Mouse (Mus musculus) MEL (cell line): ENCODE data around the gene Rerg. TPM values are rescaled to one million over a fixed set of nuclear protein-coding genes. Genes with fewer than 3 reads are reported as not detected.

Source experiments
- DNase-seq: peaks from one replicate; pipeline ENCODE4 v3.0.0; 2011; ENCODE audit warnings: low read depth, low spot score
- H3K27ac ChIP-seq: 2 replicates; pipeline ENCODE4 v1.5.1; 2012; ENCODE audit warnings: low read depth, mild to moderate bottlenecking, control low read depth, low read length, moderate library complexity; ENCODE audit not compliant: control insufficient read depth
- H3K27me3 ChIP-seq, 2 experiments: fragments of 150-350 bp in 1 of 2; sonication (generic) in 1 of 2; 2 replicates each; pipeline ENCODE4 v1.6.1; 2012; ENCODE audit warnings: low read length in 2 of 2, mild to moderate bottlenecking in 2 of 2, improper control_type of control experiment in 1 of 2, moderate library complexity in 1 of 2; ENCODE audit not compliant: insufficient read depth in 2 of 2, control insufficient read depth in 1 of 2
- H3K36me3 ChIP-seq, 2 experiments: 2 replicates each; pipeline ENCODE4 v1.6.1; 2012 to 2014; ENCODE audit warnings: low read length in 2 of 2, improper control_type of control experiment in 1 of 2, inconsistent platforms in 1 of 2, mild to moderate bottlenecking in 1 of 2; ENCODE audit not compliant: insufficient read depth in 2 of 2, control insufficient read depth in 1 of 2
- H3K4me1 ChIP-seq, 2 experiments: fragments of 150-350 bp in 1 of 2; sonication (generic) in 1 of 2; 2 replicates each; pipeline ENCODE4 v1.6.1; 2012; ENCODE audit warnings: low read length in 2 of 2, improper control_type of control experiment in 1 of 2, mild to moderate bottlenecking in 1 of 2; ENCODE audit not compliant: insufficient read depth in 2 of 2, control insufficient read depth in 1 of 2
- H3K4me3 ChIP-seq, 2 experiments: fragments of 150-350 bp in 1 of 2; sonication (generic) in 1 of 2; 2 replicates each; pipeline ENCODE4 v1.5.1; 2012; ENCODE audit warnings: low read depth in 2 of 2, low read length in 2 of 2, mild to moderate bottlenecking in 2 of 2, moderate library complexity in 2 of 2, control low read depth in 1 of 2, improper control_type of control experiment in 1 of 2; ENCODE audit not compliant: control insufficient read depth in 1 of 2, insufficient read depth in 1 of 2
- H3K79me2 ChIP-seq: 2 replicates; pipeline ENCODE4 v1.6.1; 2012; ENCODE audit warnings: mild to moderate bottlenecking, low read length, moderate library complexity; ENCODE audit not compliant: control insufficient read depth, poor library complexity, insufficient read depth
- H3K9ac ChIP-seq: 2 replicates; pipeline ENCODE4 v1.6.1; 2012; ENCODE audit warnings: low read depth, mild to moderate bottlenecking, control low read depth, low read length, moderate library complexity; ENCODE audit not compliant: control insufficient read depth, poor library complexity, severe bottlenecking
- H3K9me3 ChIP-seq: fragments of 150-350 bp; sonication (generic); replicated peaks from 2 replicates; pipeline ENCODE4 v1.6.1; 2012; ENCODE audit warnings: mild to moderate bottlenecking, low read length, improper control_type of control experiment, moderate library complexity; ENCODE audit not compliant: insufficient read depth
- BHLHE40 ChIP-seq: IDR thresholded peaks from 2 replicates; pipeline ENCODE4 v1.6.1; 2012; ENCODE audit warnings: low read depth, mild to moderate bottlenecking, inconsistent platforms, low read length, improper control_type of control experiment, borderline replicate concordance
- CHD1 ChIP-seq: IDR thresholded peaks from 2 replicates; pipeline ENCODE4 v1.6.1; 2012; ENCODE audit warnings: low read depth, mild to moderate bottlenecking, inconsistent platforms, low read length, improper control_type of control experiment
- CTCF ChIP-seq, 3 experiments: IDR thresholded peaks in 2 of 3; conservative IDR thresholded peaks in 1 of 3; 2 replicates each; pipeline ENCODE4 v1.5.1; 2011 to 2012; ENCODE audit warnings: low read length in 3 of 3, low read depth in 2 of 3, mild to moderate bottlenecking in 2 of 3, improper control_type of control experiment in 1 of 3, inconsistent platforms in 1 of 3, mixed read lengths in 1 of 3, moderate library complexity in 1 of 3; ENCODE audit not compliant: control insufficient read depth in 1 of 3, insufficient read depth in 1 of 3, poor library complexity in 1 of 3, severe bottlenecking in 1 of 3
- E2F4 ChIP-seq: IDR thresholded peaks from 2 replicates; pipeline ENCODE4 v1.6.1; 2011; ENCODE audit warnings: low read depth, low read length, improper control_type of control experiment, borderline replicate concordance
- ELF1 ChIP-seq: IDR thresholded peaks from 2 replicates; pipeline ENCODE4 v1.6.1; 2014; ENCODE audit warnings: low read depth, mild to moderate bottlenecking, inconsistent platforms, low read length, improper control_type of control experiment, moderate library complexity
- EP300 ChIP-seq, 2 experiments: IDR thresholded peaks; 2 replicates each; pipeline ENCODE4 v1.6.1; 2011; ENCODE audit warnings: improper control_type of control experiment in 2 of 2, low read length in 2 of 2, low read depth in 1 of 2, mild to moderate bottlenecking in 1 of 2
- GATA1 ChIP-seq: IDR thresholded peaks from 2 replicates; pipeline ENCODE4 v1.6.1; 2011; ENCODE audit warnings: low read depth, low read length, improper control_type of control experiment
- MAFK ChIP-seq: IDR thresholded peaks from 2 replicates; pipeline ENCODE4 v1.6.1; 2011; ENCODE audit warnings: low read depth, mild to moderate bottlenecking, low read length, improper control_type of control experiment, borderline replicate concordance
- MXI1 ChIP-seq: IDR thresholded peaks from 2 replicates; pipeline ENCODE4 v1.6.1; 2011; ENCODE audit warnings: mild to moderate bottlenecking, low read depth, low read length, improper control_type of control experiment
- MYB ChIP-seq: IDR thresholded peaks from 2 replicates; pipeline ENCODE4 v1.6.1; 2011; ENCODE audit warnings: mild to moderate bottlenecking, low read depth, low read length, improper control_type of control experiment
- MYC ChIP-seq: IDR thresholded peaks from 2 replicates; pipeline ENCODE4 v1.6.1; 2011; ENCODE audit warnings: low read depth, mild to moderate bottlenecking, low read length, improper control_type of control experiment, moderate library complexity
- NELFE ChIP-seq: IDR thresholded peaks from 2 replicates; pipeline ENCODE4 v1.6.1; 2011; ENCODE audit warnings: low read depth, low read length, improper control_type of control experiment
- POLR2A ChIP-seq, 2 experiments: IDR thresholded peaks; 2 replicates each; pipeline ENCODE4 v1.6.1; 2011 to 2012; ENCODE audit warnings: low read length in 2 of 2, mild to moderate bottlenecking in 2 of 2, control low read depth in 1 of 2, improper control_type of control experiment in 1 of 2, low read depth in 1 of 2, moderate library complexity in 1 of 2; ENCODE audit not compliant: control insufficient read depth in 1 of 2, insufficient read depth in 1 of 2, poor library complexity in 1 of 2
- POLR2AphosphoS2 ChIP-seq: IDR thresholded peaks from 2 replicates; pipeline ENCODE4 v1.6.1; 2011; ENCODE audit warnings: low read length, improper control_type of control experiment
- POLR2AphosphoS5 ChIP-seq: IDR thresholded peaks from 2 replicates; pipeline ENCODE4 v1.6.1; 2012; ENCODE audit warnings: low read depth, borderline replicate concordance, mild to moderate bottlenecking, inconsistent platforms, low read length, moderate library complexity, mixed read lengths
- RAD21 ChIP-seq: IDR thresholded peaks from 2 replicates; pipeline ENCODE4 v1.6.1; 2011; ENCODE audit warnings: mild to moderate bottlenecking, low read depth, low read length, improper control_type of control experiment
- TAL1 ChIP-seq: IDR thresholded peaks from 2 replicates; pipeline ENCODE4 v1.6.1; 2012; ENCODE audit warnings: mild to moderate bottlenecking, inconsistent platforms, low read length, moderate library complexity, mixed read lengths
- TBP ChIP-seq: IDR thresholded peaks from 2 replicates; pipeline ENCODE4 v1.8.0; 2011; ENCODE audit warnings: low read depth, low read length, improper control_type of control experiment
- TCF12 ChIP-seq: IDR thresholded peaks from 2 replicates; pipeline ENCODE4 v1.6.1; 2014; ENCODE audit warnings: low read depth, mild to moderate bottlenecking, inconsistent platforms, low read length, improper control_type of control experiment, moderate library complexity
- UBTF ChIP-seq: IDR thresholded peaks from 2 replicates; pipeline ENCODE4 v1.6.1; 2012; ENCODE audit warnings: low read depth, mild to moderate bottlenecking, inconsistent platforms, low read length, improper control_type of control experiment, moderate library complexity, borderline replicate concordance; ENCODE audit not compliant: insufficient read depth
- USF2 ChIP-seq, 2 experiments: IDR thresholded peaks; 2 replicates each; pipeline ENCODE4 v1.6.1; 2011 to 2012; ENCODE audit warnings: improper control_type of control experiment in 2 of 2, low read length in 2 of 2, borderline replicate concordance in 1 of 2, inconsistent platforms in 1 of 2, low read depth in 1 of 2, mild to moderate bottlenecking in 1 of 2; ENCODE audit not compliant: insufficient read depth in 1 of 2
- ZKSCAN1 ChIP-seq: IDR thresholded peaks from 2 replicates; pipeline ENCODE4 v1.6.1; 2012; ENCODE audit warnings: low read depth, mild to moderate bottlenecking, inconsistent platforms, low read length, improper control_type of control experiment, moderate library complexity
- ZNF384 ChIP-seq: IDR thresholded peaks from 2 replicates; pipeline ENCODE4 v1.6.1; 2012; ENCODE audit warnings: low read depth, mild to moderate bottlenecking, inconsistent platforms, low read length, improper control_type of control experiment
- polyA plus RNA-seq, 2 experiments: library from polyadenylated mRNA; stranded (reverse) in 1 of 2; unstranded in 1 of 2; fragments of >175 nt in 1 of 2; fragments of >200 nt in 1 of 2; gene quantifications; 2 replicates each; pipeline versions ENCODE4 v1.2.1 to v1.2.4; 2012; ENCODE audit warnings: low replicate concordance in 2 of 2, low read depth in 1 of 2; ENCODE audit not compliant: insufficient read length in 2 of 2, insufficient read depth in 1 of 2, missing spikeins in 1 of 2
- total RNA-seq: library from RNA; depleted of rRNA; stranded (reverse); fragments of 300-350 nt; gene quantifications from 2 replicates; pipeline ENCODE4 v1.2.3, GENCODE M21; 2012

Gene Rerg
- total and polyA plus RNA-seq, 3 experiments = not detected

- H3K79me2 ChIP-seq = no peaks in the 10 kb centered on the region
- H3K27me3 ChIP-seq = no peaks in the 10 kb centered on the region
- DNase-seq = no peak
- TF ChIP-seq ZKSCAN1 (no peak), TBP (no peak), MYB (no peak), CTCF (IDR thresholded peaks at IDR 0.05 in 2 of 3, conservative IDR thresholded peaks at IDR 0.05 in 1 of 3; ENCODE audit: control insufficient read depth in 1 of 3, insufficient read depth in 1 of 3, low read depth in 2 of 3, low read length in 3 of 3, poor library complexity in 1 of 3, severe bottlenecking in 1 of 3) (no peak), NELFE (no peak), USF2 (IDR thresholded peaks at IDR 0.05; ENCODE audit: borderline replicate concordance in 1 of 2, insufficient read depth in 1 of 2, low read depth in 1 of 2, low read length in 2 of 2) (no peak), ELF1 (no peak), CHD1 (no peak), RAD21 (no peak), ZNF384 (no peak), MAFK (no peak), POLR2A (IDR thresholded peaks at IDR 0.05; ENCODE audit: control insufficient read depth in 1 of 2, insufficient read depth in 1 of 2, low read depth in 1 of 2, low read length in 2 of 2, poor library complexity in 1 of 2) (no peak), E2F4 (no peak), BHLHE40 (no peak), TCF12 (no peak), UBTF (no peak), GATA1 (no peak), MXI1 (no peak), TAL1 (no peak), EP300 (IDR thresholded peaks at IDR 0.05; ENCODE audit: low read depth in 1 of 2, low read length in 2 of 2) (no peak)
- H3K4me3 ChIP-seq = no peak overlapping the region
- H3K27ac ChIP-seq = no peak overlapping the region
- no peak overlapping the region for H3K9ac ChIP-seq
- no peaks in the 10 kb centered on the region for H3K36me3 ChIP-seq
- H3K9me3 ChIP-seq = no peaks in the 10 kb centered on the region
- H3K4me1 ChIP-seq = no peaks in the 10 kb centered on the region
Measured at GRCm38 (mm10) chr6:137114859-137115258, 55.4 kb downstream of the Rerg start.

- H3K4me3 ChIP-seq = no peak overlapping the region
- TF ChIP-seq POLR2AphosphoS2 (no peak), MYC (no peak), MAFK (no peak), GATA1 (no peak), ELF1 (no peak), POLR2AphosphoS5 (no peak), POLR2A (IDR thresholded peaks at IDR 0.05; ENCODE audit: control insufficient read depth in 1 of 2, insufficient read depth in 1 of 2, low read depth in 1 of 2, low read length in 2 of 2, poor library complexity in 1 of 2) (no peak), UBTF (no peak), TCF12 (no peak), ZKSCAN1 (no peak), MYB (no peak), CTCF (IDR thresholded peaks at IDR 0.05 in 2 of 3, conservative IDR thresholded peaks at IDR 0.05 in 1 of 3; ENCODE audit: control insufficient read depth in 1 of 3, insufficient read depth in 1 of 3, low read depth in 2 of 3, low read length in 3 of 3, poor library complexity in 1 of 3, severe bottlenecking in 1 of 3) (no peak), BHLHE40 (no peak)
- no peak overlapping the region for H3K27ac ChIP-seq
- DNase-seq = no peak
- no peaks in the 10 kb centered on the region for H3K36me3 ChIP-seq
- H3K9me3 ChIP-seq = no peaks in the 10 kb centered on the region
- no peaks in the 10 kb centered on the region for H3K27me3 ChIP-seq
- H3K79me2 ChIP-seq = no peaks in the 10 kb centered on the region
- H3K9ac ChIP-seq = no peak overlapping the region
- H3K4me1 ChIP-seq = no peaks in the 10 kb centered on the region
Measured at GRCm38 (mm10) chr6:137111266-137111813, 59.0 kb downstream of the Rerg start.
